Mouse (Mus musculus): Measurements from ENCODE around the gene Slc43a2. TPM values are rescaled to one million over a fixed set of nuclear protein-coding genes. Genes with fewer than 3 reads are reported as not detected.
A peak's percentile ranks its signal among the peaks of the same experiment; 100 is the strongest.

The Slc43a2 gene
- total RNA-seq, 2 experiments from 2014 or later, result 49.9 to 50.9 TPM

- DNase-seq (ENCODE audit: low spot score in 2 of 2), result no peak
These were observed 4.6 kb upstream of the Slc43a2 start for GRCm38 (mm10) chr11:75526943-75527342.

GRCm38 (mm10) chr11:75529771-75530170 is 1.7 kb upstream of the Slc43a2 start:
- DNase-seq (ENCODE audit: low spot score in 2 of 2), result no peak

GRCm38 (mm10) chr11:75530325-75530724 is 1.2 kb upstream of the Slc43a2 start:
- DNase-seq (ENCODE audit: low spot score in 2 of 2), result peak; percentile 98 to 100

- DNase-seq (ENCODE audit: low spot score in 2 of 2), result no peak
These were observed 585 bp upstream of the Slc43a2 start for GRCm38 (mm10) chr11:75530845-75531373.

GRCm38 (mm10) chr11:75532340-75533277 is 1.1 kb downstream of the Slc43a2 start:
- DNase-seq (ENCODE audit: low spot score in 2 of 2), result peak; percentile 34 to 52

GRCm38 (mm10) chr11:75533314-75534015 is 2.0 kb downstream of the Slc43a2 start:
- DNase-seq (ENCODE audit: low spot score in 2 of 2), result no peak

DNA sequence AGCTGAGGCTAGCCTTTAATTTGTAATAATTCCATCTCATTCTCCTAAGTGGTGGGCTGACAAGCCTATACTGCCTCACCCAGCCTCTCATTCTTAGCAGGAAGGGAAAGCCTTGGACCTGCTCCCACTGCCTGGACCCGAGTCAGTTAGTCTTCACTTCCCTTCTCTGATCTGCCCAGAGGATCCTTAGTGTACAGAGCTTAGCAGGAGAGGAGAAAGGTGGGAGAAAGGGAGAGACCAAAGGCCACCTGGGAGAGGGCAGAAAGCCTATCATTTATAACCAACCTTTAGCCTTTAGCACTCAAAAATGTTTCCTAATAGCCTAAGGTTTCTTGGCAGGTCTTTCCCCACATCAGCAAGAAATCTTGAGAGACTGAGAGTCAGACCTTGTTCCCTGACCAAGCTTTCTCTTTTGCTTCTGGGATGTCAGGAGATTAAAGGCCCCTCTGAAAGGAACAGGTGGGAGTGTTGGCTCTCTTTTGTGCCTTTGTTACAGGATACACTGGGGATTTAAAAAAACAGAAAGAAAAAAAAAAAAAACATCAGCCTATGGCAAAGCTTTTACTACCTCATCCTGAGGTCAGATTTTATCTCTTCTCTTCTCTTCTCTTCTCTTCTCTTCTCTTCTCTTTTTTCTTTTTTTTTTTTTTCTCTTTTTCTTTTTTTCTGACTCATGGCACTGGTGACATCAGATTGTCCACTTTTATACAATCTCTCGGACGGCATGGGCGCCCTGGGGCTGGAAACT is 3.0 kb downstream of the Slc43a2 start:
- no peak for DNase-seq (ENCODE audit: low spot score in 2 of 2)

DNA sequence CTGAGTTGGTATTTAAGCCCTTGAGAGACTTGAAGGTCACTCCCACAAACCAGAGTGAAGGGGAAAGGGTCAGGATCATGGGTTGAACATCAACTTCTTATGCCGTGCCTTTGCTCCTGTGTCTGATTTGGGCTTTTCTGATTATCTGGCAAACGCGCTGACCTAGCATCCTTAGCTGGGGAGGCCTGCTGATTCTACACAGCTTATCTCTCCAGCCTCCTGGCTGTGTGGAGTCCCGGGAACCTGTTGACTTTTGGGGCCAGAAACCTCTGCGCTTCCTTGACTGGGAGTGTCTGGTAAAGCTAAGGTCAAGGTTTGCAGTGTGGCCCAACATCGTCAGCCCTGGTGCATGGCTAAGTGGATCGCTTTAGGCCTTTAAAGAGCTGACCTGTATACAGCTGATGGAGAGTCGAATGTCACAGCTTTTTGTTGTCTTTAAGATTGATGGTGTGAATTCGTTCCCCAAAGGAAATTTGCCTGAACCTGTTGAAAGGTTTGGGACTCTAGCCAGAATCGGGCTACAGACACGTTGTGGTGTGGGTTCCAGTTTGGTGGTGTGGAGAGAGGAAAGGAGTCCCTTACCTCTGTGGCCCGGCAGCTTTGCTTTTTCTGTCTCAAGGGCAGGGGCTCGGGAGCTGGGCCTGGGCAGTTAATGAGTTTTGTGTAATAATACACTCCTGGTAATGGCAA is 3.8 kb downstream of the Slc43a2 start:
- no peak for DNase-seq (ENCODE audit: low spot score in 2 of 2)

DNA sequence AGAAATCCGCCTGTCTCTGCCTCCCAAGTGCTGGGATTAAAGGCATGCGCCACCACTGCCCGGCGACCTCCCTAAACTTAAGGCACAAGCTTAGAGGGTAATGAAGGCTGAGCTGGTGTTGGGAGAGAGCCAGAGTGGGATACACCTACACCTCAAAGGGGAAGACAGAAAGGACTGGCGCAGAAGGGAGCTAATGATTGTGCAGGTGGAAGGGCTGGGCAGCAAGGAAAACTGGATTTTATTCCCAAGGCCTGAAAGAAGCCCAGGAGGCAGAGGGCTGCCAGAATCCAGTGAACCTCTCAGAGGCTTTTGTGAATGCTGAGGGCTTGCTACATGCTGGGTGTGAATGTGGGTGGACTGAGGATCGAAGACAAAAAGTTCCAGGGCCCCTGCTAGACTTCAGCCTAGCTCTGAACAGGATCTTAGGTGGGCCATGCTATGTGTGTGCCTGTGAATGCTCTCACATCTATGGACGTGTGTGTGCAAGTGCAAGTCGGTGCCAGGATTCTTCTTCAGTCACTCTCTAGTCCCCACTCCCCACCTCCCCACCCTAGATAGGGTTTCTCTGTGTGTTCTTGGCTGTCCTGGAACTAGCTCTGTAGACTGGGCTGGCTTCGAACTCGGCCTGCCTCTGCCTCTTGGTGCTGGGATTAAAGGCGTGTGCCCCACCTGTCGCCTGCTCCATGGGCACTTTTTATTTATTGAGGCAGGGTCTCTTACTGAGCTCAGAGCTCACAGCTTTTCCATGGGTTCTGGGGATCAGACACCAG is 4.9 kb downstream of the Slc43a2 start:
- DNase-seq (ENCODE audit: low spot score in 2 of 2), result no peak

DNA sequence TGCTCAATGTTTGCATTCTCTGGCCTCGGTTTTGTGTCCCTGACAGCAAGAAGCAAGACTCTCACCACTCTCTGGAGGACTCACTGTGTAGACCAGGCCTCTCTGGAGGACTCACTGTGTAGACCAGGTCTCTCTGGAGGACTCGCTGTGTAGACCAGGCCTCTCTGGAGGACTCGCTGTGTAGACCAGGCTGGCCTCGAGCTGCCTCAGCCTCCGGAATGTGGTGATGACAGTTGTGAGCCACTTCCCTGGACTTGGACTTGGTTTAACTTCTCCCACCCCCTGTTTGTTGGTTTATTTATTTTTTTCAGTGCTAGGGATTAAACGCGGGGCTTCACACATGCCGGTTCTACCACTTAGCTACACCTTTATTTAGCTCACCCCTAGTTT is 5.5 kb downstream of the Slc43a2 start:
- no peak for DNase-seq (ENCODE audit: low spot score in 2 of 2)

DNA sequence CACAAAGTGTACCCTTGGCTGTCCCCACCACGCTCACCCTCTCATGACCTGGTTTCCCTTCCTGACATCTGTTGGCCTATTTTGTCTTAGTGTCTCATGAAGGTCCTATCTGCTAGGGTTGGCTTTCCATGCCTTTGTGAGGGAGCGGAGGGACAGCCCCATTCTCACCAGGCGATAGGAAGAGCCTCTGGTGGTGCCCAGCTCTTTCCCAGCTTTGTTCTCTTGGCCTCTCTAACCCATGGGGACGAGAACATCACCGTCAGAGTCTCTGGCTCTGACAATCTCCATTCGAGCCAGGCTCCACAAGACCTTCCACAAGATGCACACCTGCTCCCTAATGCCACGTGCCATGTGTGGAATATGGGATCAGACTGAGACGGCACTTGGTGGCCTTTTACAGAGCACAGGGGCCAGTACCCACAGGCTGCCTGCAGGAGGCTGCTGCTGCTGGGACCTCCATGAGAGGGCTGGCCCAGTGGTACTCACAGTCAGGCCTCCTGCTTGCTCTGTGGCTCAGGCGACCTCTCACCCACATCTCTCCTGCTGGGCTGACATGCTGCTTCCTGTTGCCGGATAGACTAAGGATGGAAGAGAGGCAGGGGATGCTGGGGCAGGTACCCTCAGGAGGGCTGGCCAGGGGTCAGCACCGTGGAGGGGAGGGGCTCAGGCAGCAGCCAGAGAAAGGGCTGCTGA is 6.1 kb downstream of the Slc43a2 start:
- DNase-seq (ENCODE audit: low spot score in 2 of 2), result no peak

- no peak for DNase-seq (ENCODE audit: low spot score in 2 of 2)
These were observed 6.9 kb downstream of the Slc43a2 start for GRCm38 (mm10) chr11:75538184-75538969.

DNA sequence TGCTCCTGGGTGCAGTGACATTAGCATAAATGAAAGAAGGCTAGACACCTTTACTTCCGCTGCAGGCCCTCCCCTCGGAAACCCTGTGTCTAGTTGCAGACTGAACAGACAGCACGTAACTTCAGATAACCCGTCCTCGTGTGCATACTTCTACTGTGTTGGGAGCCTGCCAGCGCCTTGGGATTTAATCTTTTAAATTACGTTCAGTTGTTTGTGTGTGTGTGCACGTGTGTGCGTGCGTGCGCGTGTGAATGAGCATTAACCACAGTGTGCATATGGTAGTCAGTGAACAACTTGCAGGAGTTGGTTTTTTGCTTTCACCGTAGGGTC is 7.4 kb downstream of the Slc43a2 start:
- no peak for DNase-seq (ENCODE audit: low spot score in 2 of 2)

- DNase-seq (ENCODE audit: low spot score in 2 of 2), result no peak
These were observed 8.7 kb downstream of the Slc43a2 start for GRCm38 (mm10) chr11:75540209-75540608.

DNA sequence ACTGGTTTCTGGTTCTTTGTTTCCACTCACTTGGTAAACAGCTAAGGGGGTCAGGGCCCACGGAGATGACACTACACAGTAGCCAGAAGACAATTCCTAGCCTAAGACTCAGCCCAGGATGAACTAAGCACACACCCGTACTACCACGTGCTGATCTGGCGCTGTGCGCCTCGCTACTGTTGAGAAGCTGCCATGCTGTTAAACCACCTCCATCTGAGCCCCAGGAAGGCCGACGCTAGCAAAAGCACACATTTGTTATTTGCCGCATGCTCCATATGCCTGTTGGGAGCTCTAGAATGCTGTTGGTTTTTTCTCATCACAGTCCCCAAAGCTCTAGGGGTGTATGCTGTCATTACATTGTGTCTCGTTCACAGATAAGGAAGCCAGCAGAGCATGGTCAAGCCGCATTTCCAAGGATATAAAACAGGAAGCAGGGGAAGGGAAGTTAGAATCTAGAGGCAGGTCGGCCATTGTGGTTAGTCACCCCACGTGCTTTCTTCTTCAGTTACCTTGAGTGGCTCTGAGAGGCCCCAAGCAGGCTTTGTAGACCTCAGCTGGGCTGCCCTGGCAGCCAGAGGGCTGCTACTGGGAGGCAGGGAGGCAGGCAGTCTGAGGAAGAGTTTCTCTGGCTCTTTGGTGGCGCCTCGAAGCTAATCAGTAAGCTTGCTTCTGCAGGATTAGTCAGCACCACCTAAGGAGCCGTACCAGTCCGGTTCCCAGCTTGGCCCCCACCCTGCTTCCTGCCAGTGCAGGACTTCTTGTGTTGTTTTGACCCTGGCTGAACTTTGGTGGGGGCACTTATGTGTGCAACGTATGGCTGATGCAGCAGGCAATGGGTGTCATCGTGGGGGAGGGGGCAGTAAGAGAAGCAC is 9.5 kb downstream of the Slc43a2 start:
- no peak for DNase-seq (ENCODE audit: low spot score in 2 of 2)

DNA sequence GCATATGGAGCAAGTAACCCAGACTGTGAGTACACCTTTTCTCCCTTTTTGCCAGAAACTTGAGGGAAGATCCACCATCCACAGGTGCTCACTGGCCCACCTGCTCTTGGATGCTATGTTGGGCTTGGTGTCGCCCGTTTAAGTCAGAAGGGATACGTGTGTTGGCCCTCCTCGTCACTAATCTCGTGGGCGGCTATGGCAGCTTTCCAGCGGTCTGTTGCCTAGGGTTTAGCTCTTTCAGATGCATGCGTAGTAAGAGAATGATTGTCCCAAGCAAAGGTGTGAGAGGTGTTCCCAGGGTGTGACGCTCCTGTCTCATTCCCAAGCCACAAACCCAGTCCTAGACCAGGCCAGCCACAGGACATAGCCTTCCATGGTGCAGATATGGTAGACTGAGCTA is 13.2 kb downstream of the Slc43a2 start:
- DNase-seq (ENCODE audit: low spot score in 2 of 2), result no peak

- no peak for DNase-seq (ENCODE audit: low spot score in 2 of 2)
These were observed 14.6 kb downstream of the Slc43a2 start for GRCm38 (mm10) chr11:75546057-75546456.

DNA sequence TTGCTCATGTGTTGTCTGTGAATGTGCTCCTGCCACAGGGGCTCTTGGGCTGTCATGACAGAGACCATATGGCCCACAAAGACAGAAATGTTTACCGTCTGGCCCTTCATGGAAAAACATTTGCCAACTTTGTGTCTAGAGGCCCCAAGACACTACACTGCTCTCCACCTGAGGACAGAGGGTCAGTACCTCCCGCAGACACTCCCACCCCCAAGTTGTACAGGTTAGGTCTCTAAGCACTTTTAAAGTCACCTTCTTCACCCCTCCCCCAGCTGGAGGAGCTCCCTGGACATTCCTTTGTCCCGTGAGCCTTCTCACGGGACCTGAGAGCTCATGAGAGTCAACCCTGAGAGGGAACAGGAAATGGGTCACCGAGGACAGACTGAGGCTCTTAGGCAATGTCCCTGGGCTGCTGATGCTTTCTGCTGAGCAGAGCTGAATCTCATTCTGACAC is 18.2 kb downstream of the Slc43a2 start:
- no peak for DNase-seq (ENCODE audit: low spot score in 2 of 2)
